Mouse (Mus musculus): ENCODE measurements at regions not wholly inside any gene's neighbourhood (a gene's known extent, or its start where the extent isn't known, plus 50 kb on each side); places are given as distances from the start of the nearest gene placed in this dataset.
A peak's percentile ranks its signal among the peaks of the same experiment; 100 is the strongest.

DNA sequence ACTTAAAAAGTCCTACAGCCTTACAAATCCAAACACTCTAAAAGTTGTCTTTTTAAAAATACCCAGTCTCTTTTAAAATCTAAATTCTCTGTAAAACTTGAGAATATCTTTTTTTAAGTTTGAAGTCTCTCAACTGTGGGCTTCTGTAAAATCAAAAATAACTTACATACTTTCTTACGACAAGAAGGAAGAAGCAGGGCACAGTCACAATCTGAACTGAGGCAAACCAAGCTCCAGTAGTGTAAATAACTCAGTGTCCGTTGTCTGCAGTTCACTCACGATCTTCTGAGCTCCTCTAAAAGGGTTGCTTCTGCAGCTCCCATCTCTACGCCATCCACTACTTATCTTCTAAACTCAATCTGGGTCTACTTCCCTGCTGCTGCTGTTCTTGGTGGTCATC lies 512.5 kb downstream of the Pdcd6ip start:
- no peak for DNase-seq (ENCODE audit: low spot score in 2 of 2)

DNA sequence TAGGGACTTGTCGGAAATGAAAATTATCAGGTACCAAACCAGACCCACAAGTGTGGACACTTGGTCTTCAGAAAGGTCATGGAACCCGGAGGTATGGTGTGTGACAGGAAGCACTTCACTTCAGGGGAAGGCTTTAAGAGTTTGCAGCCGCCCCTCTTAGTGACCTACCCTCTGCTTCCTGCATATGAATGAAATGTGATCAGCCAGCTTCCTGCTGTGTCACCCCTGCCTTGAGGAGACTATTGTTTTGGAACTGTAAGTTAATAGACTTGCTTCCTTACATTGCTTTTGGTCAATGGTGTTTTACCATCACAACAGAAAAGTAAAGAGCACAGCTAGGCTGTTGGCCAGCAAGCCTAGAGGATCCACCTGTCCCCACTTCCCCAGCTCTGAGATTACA lies 515.3 kb downstream of the Pdcd6ip start:
- DNase-seq (ENCODE audit: low spot score in 2 of 2): no peak

GRCm38 (mm10) chr9:113191163-113191562 lies 516.9 kb downstream of the Pdcd6ip start:
- no peak for DNase-seq (ENCODE audit: low spot score in 2 of 2)

DNA sequence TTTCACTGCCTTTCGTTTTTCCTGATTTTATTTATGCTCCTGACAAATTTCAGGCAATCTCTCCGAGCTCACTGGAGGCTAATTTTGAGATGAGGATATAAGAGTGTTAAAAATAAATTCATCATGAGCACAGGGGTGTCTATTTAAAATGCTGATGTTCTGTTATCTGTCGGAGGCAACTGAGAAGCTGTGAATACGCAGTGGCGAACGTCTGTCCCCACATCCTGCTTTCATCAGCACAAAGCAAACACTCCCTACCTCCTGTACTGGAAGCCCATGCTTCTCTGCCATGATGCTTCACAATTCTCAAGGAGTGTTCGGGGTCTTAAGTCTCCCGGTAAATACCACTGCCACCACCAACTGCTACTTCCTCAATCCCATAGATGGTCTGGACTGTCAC lies 526.9 kb downstream of the Pdcd6ip start:
- peak in 1 of 2 experiments; percentile 50 for DNase-seq (ENCODE audit: low spot score in 2 of 2)

DNA sequence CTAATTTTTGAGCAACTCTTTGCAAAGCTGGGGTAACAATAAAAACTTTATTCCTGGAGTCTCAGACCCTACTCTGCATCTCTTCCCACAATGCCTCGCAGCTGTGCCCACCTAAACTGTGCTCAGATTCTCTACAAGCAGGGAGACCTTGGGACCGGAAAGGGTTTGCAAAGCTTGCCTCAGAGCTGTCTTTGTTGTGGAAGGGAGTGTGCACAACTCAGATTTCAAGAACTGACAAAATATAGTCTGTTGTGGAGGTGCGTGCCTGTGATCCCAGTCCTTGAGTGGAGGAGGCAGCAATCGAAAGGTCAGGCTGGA lies 530.2 kb downstream of the Pdcd6ip start:
- DNase-seq (ENCODE audit: low spot score in 2 of 2): no peak

GRCm38 (mm10) chr9:113177181-113177917 lies 530.7 kb downstream of the Pdcd6ip start:
- peak; percentile 45 to 94 for DNase-seq (ENCODE audit: low spot score in 2 of 2)

GRCm38 (mm10) chr9:113171767-113172405 lies 536.2 kb downstream of the Pdcd6ip start:
- DNase-seq (ENCODE audit: low spot score in 2 of 2): peak; percentile 24 to 82

DNA sequence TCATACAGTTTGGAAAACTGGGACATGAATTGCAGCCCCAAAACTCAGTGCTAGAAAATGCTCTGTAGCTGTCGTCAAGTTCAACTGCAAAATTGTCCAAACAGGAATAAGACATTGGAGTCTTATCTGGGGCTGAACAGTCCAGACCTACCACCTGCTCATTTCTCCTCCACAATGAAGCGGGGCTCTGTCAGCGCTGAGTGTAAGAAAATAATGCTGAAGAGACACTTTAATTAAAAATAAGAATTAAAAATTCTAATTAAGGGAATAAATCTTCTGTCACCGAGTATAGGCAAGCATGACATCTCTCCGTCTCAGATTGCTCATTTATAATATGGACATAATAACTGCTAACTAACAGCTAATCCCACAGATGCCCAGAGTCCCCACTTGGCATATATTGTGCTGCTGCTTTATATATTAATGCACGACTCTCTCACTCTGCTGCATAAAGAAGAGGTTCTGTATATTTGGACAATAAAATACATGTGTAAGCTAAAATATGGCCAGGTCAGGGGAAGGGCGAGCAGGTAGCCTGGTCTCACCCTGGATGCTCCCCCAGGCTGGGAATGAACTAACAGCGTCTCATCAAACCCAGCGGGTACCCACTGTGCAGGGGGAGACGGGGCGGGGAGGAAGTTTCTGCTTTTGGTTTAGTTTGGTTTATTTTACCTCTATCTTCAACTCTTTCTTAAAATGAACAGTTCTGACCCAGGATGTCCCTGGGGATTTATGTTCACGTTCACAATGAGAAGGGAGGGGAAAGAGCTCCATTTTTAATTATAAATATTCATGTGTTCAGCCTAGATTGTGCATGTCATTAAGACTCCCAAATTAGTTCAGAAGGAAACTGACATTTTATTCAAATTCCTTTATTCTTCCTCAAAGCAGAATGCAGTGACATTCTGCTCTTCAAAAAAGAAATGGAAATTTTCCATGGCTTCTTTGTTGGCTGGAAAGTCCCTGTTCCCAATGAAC lies 544.9 kb downstream of the Pdcd6ip start:
- DNase-seq (ENCODE audit: low spot score in 2 of 2): no peak

GRCm38 (mm10) chr9:113160011-113160410 lies 548.0 kb downstream of the Pdcd6ip start:
- no peak for DNase-seq (ENCODE audit: low spot score in 2 of 2)

DNA sequence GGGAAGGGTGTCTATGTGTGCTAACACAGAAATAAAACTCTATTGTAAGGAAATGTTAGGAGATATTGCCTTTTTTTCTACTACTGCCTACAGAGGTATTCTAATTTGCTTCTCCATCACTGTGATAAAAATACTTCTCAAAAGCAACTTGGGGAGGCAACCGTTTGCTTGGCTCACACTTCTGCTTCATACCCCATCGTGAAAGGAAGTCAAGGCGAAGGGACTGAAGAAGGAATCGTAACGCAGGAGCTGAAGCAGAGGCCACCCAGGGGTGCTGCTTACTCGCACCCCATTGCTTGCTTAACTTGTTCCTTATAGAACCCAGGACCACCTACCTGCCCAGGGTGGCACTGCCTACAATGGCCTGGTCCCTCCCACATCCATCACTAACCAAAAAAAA lies 550.0 kb downstream of the Pdcd6ip start:
- DNase-seq (ENCODE audit: low spot score in 2 of 2): no peak

- no peak for DNase-seq (ENCODE audit: low spot score in 2 of 2)
Observed at GRCm38 (mm10) chr9:113157474-113158076, 550.5 kb downstream of the Pdcd6ip start.

- DNase-seq (ENCODE audit: low spot score in 2 of 2): no peak
Observed at GRCm38 (mm10) chr9:113156707-113157106, 551.4 kb downstream of the Pdcd6ip start.

DNA sequence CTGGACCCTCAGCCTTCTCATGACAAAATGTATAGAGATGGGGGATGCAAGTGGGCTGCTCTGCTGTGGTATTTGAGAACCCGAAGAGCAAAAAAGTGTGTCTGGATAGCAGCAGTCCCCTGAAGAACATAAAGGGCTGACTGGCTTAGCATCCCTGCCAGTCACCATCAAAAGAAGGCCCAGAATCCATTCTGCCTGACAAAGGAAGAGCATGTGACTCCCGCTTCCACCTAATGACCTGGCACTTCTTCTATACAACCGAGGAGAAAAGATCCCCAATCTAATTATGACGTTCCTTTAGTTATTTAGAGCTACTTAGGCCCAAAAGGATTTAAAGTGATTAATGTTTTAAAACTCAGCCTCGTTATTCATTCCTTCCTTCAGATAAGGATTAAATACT lies 559.0 kb downstream of the Pdcd6ip start:
- DNase-seq (ENCODE audit: low spot score in 2 of 2): no peak

- no peak for DNase-seq (ENCODE audit: low spot score in 2 of 2)
Observed at GRCm38 (mm10) chr9:113146571-113146970, 561.5 kb downstream of the Pdcd6ip start.

DNA sequence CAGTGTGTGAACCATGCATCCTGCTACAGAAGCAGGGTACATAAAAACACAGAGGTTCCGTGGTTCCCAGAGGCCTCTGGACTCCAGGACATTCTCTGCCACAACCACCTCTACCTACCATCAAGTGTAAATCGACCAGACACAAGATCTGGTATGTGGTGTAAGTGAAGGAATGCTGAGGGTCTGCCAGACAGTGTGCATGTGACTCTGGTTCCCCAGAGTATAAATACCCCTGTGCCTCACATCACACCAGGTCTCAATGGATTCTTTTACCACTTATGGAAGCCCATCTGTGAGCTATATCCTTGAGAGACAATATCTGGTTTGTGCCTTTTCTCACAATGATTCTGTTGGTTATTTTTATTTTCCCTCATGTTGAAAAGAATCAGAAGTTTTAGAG lies 563.0 kb downstream of the Pdcd6ip start:
- no peak for DNase-seq (ENCODE audit: low spot score in 2 of 2)

DNA sequence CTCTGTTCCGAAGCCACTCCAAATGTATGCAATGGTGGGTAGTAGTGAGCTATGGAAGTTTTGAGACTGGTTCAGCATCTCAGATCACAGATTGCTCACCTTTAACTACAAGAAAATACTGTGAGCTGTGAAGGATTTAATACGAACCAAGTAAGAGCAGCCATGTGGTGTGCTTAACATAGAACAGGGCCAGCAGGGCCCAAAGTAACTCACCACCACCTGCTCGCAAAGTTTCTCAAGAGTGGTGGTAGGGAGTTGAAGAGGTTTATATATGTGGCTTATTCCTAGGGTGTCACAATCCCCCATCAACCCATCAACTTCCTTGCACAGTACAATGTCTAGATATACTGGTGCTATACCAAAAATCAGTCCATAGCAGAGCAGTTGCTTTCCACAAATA lies 573.4 kb downstream of the Pdcd6ip start:
- no peak for DNase-seq (ENCODE audit: low spot score in 2 of 2)

- DNase-seq (ENCODE audit: low spot score in 2 of 2): no peak
Observed at GRCm38 (mm10) chr9:113123004-113123692, 584.9 kb downstream of the Pdcd6ip start.

DNA sequence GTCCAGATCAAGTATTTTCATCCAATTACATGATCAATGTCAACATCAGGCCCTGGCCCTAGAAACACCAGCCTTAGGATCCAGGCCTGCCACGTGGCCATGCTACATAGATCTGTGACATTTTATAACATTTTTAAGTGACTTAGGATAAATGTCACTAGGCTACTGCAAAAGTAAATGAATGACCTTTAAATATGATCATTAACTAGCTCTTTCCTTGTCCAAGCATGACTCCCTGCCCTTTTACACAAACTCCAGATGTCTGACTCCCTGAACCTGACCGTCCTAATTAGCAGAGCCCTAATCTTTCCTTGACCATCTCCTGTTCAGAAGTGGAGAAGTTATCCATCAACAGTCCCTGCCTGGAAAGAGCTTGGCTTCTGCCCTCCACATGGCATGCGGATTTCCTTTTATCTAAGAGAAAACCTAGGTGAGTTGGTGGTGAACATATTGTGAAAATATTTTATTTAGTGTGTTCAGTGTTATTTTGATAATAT lies 585.8 kb downstream of the Pdcd6ip start:
- DNase-seq (ENCODE audit: low spot score in 2 of 2): no peak

DNA sequence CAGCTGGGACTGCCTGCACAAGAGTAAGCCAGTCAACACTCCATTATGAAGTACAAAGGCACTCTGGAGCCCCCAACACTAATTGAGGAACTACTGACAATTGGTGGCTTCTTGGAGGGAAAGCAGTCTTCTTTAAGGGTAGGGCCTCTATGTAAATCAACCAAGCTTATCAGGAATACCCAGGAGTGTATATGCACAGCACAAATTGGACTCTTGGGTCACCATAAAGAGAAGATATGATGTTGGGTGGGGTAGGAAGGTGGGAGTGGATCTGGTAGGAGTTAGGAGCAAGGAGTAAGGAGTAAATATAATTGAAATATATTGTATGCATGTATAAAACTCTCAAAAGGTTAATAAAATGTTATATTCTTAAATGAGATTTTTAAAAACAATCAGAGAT lies 587.7 kb downstream of the Pdcd6ip start:
- no peak for DNase-seq (ENCODE audit: low spot score in 2 of 2)

GRCm38 (mm10) chr9:113119721-113120120 lies 588.3 kb downstream of the Pdcd6ip start:
- DNase-seq (ENCODE audit: low spot score in 2 of 2): no peak

GRCm38 (mm10) chr9:113115576-113115975 lies 592.5 kb downstream of the Pdcd6ip start:
- DNase-seq (ENCODE audit: low spot score in 2 of 2): no peak

All from left cerebral cortex, adult 8-10 months (tissue).